Mouse (Mus musculus): ENCODE data around the gene Olfr729. TPM values are rescaled to one million over a fixed set of nuclear protein-coding genes. Genes with fewer than 3 reads are reported as not detected.

Gene Olfr729
- polyA plus RNA-seq (2015; fragmentation: Nextera tagmentation; extraction: Ambion mirVana): not detected in 2 replicates

GRCm38 (mm10) chr14:50152810-50153209 lies at the start of gene Olfr729:
Gene Olfr729, minus strand, starts transcription at chr14:50152910.
- no peaks in the 10 kb centered on the region for H3K27me3 ChIP-seq (replicated peaks; ENCODE audit: control insufficient read depth, insufficient read depth, low read length)

GRCm38 (mm10) chr14:50188098-50188497 lies 35.4 kb upstream of the Olfr729 start, which contains the start of gene Olfr730:
Gene Olfr730, minus strand, starts transcription at chr14:50188198.
- no peak for ATAC-seq
- H3K9me3 ChIP-seq (ENCODE audit: control insufficient read depth, low read length): no peaks in the 10 kb centered on the region
- no peaks in the 10 kb centered on the region for H3K36me3 ChIP-seq (ENCODE audit: control insufficient read depth, insufficient read depth, low read length)
- 49% methylated on average over 1 of the region's 1 CpGs for WGBS
- H3K27me3 ChIP-seq (replicated peaks; ENCODE audit: control insufficient read depth, insufficient read depth, low read length): no peaks in the 10 kb centered on the region
- H3K4me1 ChIP-seq (ENCODE audit: control insufficient read depth, insufficient read depth, low read depth, low read length): no peaks in the 10 kb centered on the region
- no peak within 1 kb of the TSS for H3K27ac ChIP-seq (ENCODE audit: low read depth, low read length)
- H3K4me3 ChIP-seq (ENCODE audit: low read length): no peak within 1 kb of the TSS
- H3K4me2 ChIP-seq (ENCODE audit: low read length): no peak within 1 kb of the TSS
- H3K9ac ChIP-seq (ENCODE audit: low read depth, low read length): no peak within 1 kb of the TSS

More at GRCm38 (mm10) chr14:50152810-50153209, at the start of gene Olfr729:
- Histone ChIP-seq H3K27ac (ENCODE audit: low read depth, low read length) (no peak within 1 kb of the TSS), H3K9ac (ENCODE audit: low read depth, low read length) (no peak within 1 kb of the TSS), H3K4me2 (ENCODE audit: low read length) (no peak within 1 kb of the TSS), H3K36me3 (ENCODE audit: control insufficient read depth, insufficient read depth, low read length) (no peaks in the 10 kb centered on the region), H3K4me3 (ENCODE audit: low read length) (no peak within 1 kb of the TSS), H3K4me1 (ENCODE audit: control insufficient read depth, insufficient read depth, low read depth, low read length) (no peaks in the 10 kb centered on the region), H3K9me3 (ENCODE audit: control insufficient read depth, low read length) (no peaks in the 10 kb centered on the region)
- no peak for ATAC-seq

GRCm38 (mm10) chr14:50142580-50142979 lies 10.1 kb downstream of the Olfr729 start, which contains the start of gene Olfr728:
Gene Olfr728, minus strand, starts transcription at chr14:50142680.
- Histone ChIP-seq H3K4me1 (ENCODE audit: control insufficient read depth, insufficient read depth, low read depth, low read length) (no peaks in the 10 kb centered on the region), H3K9ac (ENCODE audit: low read depth, low read length) (no peak within 1 kb of the TSS), H3K27ac (ENCODE audit: low read depth, low read length) (no peak within 1 kb of the TSS), H3K4me2 (ENCODE audit: low read length) (no peak within 1 kb of the TSS), H3K36me3 (ENCODE audit: control insufficient read depth, insufficient read depth, low read length) (no peaks in the 10 kb centered on the region), H3K4me3 (ENCODE audit: low read length) (no peak within 1 kb of the TSS), H3K9me3 (ENCODE audit: control insufficient read depth, low read length) (no peaks in the 10 kb centered on the region), H3K27me3 (replicated peaks; ENCODE audit: control insufficient read depth, insufficient read depth, low read length) (no peaks in the 10 kb centered on the region)
- no peak for ATAC-seq
- WGBS: 91% methylated on average over 5 of the region's 5 CpGs

GRCm38 (mm10) chr14:50122886-50123285 lies 29.8 kb downstream of the Olfr729 start, which contains the start of gene Olfr727:
Gene Olfr727, plus strand, starts transcription at chr14:50123186.
- Histone ChIP-seq H3K36me3 (ENCODE audit: control insufficient read depth, insufficient read depth, low read length) (no peaks in the 10 kb centered on the region), H3K4me1 (ENCODE audit: control insufficient read depth, insufficient read depth, low read depth, low read length) (no peaks in the 10 kb centered on the region), H3K27ac (ENCODE audit: low read depth, low read length) (no peak within 1 kb of the TSS), H3K9me3 (ENCODE audit: control insufficient read depth, low read length) (no peaks in the 10 kb centered on the region), H3K4me3 (ENCODE audit: low read length) (no peak within 1 kb of the TSS), H3K4me2 (ENCODE audit: low read length) (no peak within 1 kb of the TSS), H3K9ac (ENCODE audit: low read depth, low read length) (no peak within 1 kb of the TSS), H3K27me3 (replicated peaks; ENCODE audit: control insufficient read depth, insufficient read depth, low read length) (no peaks in the 10 kb centered on the region)
- ATAC-seq: no peak
- 91% methylated on average over 1 of the region's 1 CpGs for WGBS

Other genes with a start within 250 kb of the Olfr729 start
- not detected in 2 replicates for gene Olfr723, start 221.1 kb downstream of the Olfr729 start, polyA plus RNA-seq (2015; fragmentation: Nextera tagmentation; extraction: Ambion mirVana)
- gene Olfr724, start 189.6 kb downstream of the Olfr729 start, polyA plus RNA-seq (2015; fragmentation: Nextera tagmentation; extraction: Ambion mirVana): not detected in 2 replicates
- gene Olfr725, start 112.5 kb downstream of the Olfr729 start, polyA plus RNA-seq (2015; fragmentation: Nextera tagmentation; extraction: Ambion mirVana): not detected in 2 replicates
- not detected in 2 replicates for gene Olfr726, start 62.0 kb downstream of the Olfr729 start, polyA plus RNA-seq (2015; fragmentation: Nextera tagmentation; extraction: Ambion mirVana)
- gene Olfr727, start 29.7 kb downstream of the Olfr729 start, polyA plus RNA-seq (2015; fragmentation: Nextera tagmentation; extraction: Ambion mirVana): not detected in 2 replicates
- gene Olfr728, start 10.2 kb downstream of the Olfr729 start, polyA plus RNA-seq (2015; fragmentation: Nextera tagmentation; extraction: Ambion mirVana): not detected in 2 replicates
- gene Olfr730, start 35.3 kb upstream of the Olfr729 start, polyA plus RNA-seq (2015; fragmentation: Nextera tagmentation; extraction: Ambion mirVana): not detected in 2 replicates
- gene Olfr731, start 89.0 kb upstream of the Olfr729 start, polyA plus RNA-seq (2015; fragmentation: Nextera tagmentation; extraction: Ambion mirVana): not detected in 2 replicates
- gene Olfr732, start 131.3 kb upstream of the Olfr729 start, polyA plus RNA-seq (2015; fragmentation: Nextera tagmentation; extraction: Ambion mirVana): not detected in 2 replicates
- gene Olfr733, start 148.6 kb upstream of the Olfr729 start, polyA plus RNA-seq (2015; fragmentation: Nextera tagmentation; extraction: Ambion mirVana): not detected in 2 replicates
- not detected in 2 replicates for gene Olfr734, start 173.9 kb upstream of the Olfr729 start, polyA plus RNA-seq (2015; fragmentation: Nextera tagmentation; extraction: Ambion mirVana)
- not detected in 2 replicates for gene Olfr735, start 196.0 kb upstream of the Olfr729 start, polyA plus RNA-seq (2015; fragmentation: Nextera tagmentation; extraction: Ambion mirVana)
- not detected in 2 replicates for gene Tlr11, start 205.0 kb upstream of the Olfr729 start, polyA plus RNA-seq (2015; fragmentation: Nextera tagmentation; extraction: Ambion mirVana)
- gene Olfr736, start 228.3 kb upstream of the Olfr729 start, polyA plus RNA-seq (2015; fragmentation: Nextera tagmentation; extraction: Ambion mirVana): not detected in 2 replicates